Mouse (Mus musculus) limb, embryonic 14.5 days (tissue): ENCODE results near the gene Chd8. TPM values are rescaled to one million over a fixed set of nuclear protein-coding genes. Genes with fewer than 3 reads are reported as not detected.
A peak's percentile ranks its signal among the peaks of the same experiment; 100 is the strongest.

Experiments used
- ATAC-seq: fragments of 200-750 bp; cut with Nextera tagmentation; 2 replicates; pipeline ENCODE4 v1.8.0; 2017; ENCODE audit warnings: low read depth, moderate number of reproducible peaks, moderate TSS enrichment; ENCODE audit not compliant: low FRiP score
- DNase-seq: peaks from one replicate; pipeline ENCODE4 v3.0.0-alpha.2; 2015; ENCODE audit warnings: low spot score
- H3K27ac ChIP-seq: fragments of 300-500 bp; sonication (generic); replicated peaks from 2 replicates; pipeline ENCODE4 v1.5.1; 2014; ENCODE audit warnings: low read depth, mild to moderate bottlenecking, low read length, moderate library complexity, mixed read lengths
- H3K27me3 ChIP-seq: fragments of 300-500 bp; sonication (generic); 2 replicates; pipeline ENCODE4 v1.6.1; 2014; ENCODE audit warnings: low read length, mixed read lengths; ENCODE audit not compliant: control insufficient read depth, insufficient read depth
- H3K36me3 ChIP-seq: fragments of 300-500 bp; sonication (generic); 2 replicates; pipeline ENCODE4 v1.6.1; 2014; ENCODE audit warnings: mild to moderate bottlenecking, low read length, moderate library complexity, mixed read lengths; ENCODE audit not compliant: control insufficient read depth, insufficient read depth
- H3K4me1 ChIP-seq: fragments of 300-500 bp; sonication (generic); 2 replicates; pipeline ENCODE4 v1.6.1; 2014; ENCODE audit warnings: antibody characterized with exemption, low read length, mixed read lengths; ENCODE audit not compliant: control insufficient read depth, insufficient read depth
- H3K4me2 ChIP-seq: fragments of 300-500 bp; sonication (generic); replicated peaks from 2 replicates; pipeline ENCODE4 v1.6.1; 2014; ENCODE audit warnings: low read depth, mild to moderate bottlenecking, low read length, moderate library complexity; ENCODE audit not compliant: severe bottlenecking
- H3K4me3 ChIP-seq: fragments of 300-500 bp; sonication (generic); replicated peaks from 2 replicates; pipeline ENCODE4 v1.5.1; 2014; ENCODE audit warnings: low read length
- H3K9ac ChIP-seq: fragments of 300-500 bp; sonication (generic); 2 replicates; pipeline ENCODE4 v1.6.1; 2014; ENCODE audit warnings: mild to moderate bottlenecking, low read depth, low read length, moderate library complexity; ENCODE audit not compliant: severe bottlenecking
- H3K9me3 ChIP-seq: fragments of 300-500 bp; sonication (generic); 2 replicates; pipeline ENCODE4 v1.6.1; 2016; ENCODE audit warnings: low read length; ENCODE audit not compliant: control insufficient read depth
- POLR2A ChIP-seq: fragments of 200-500 bp; IDR thresholded peaks from 2 replicates; pipeline ENCODE4 v1.8.0; 2012; ENCODE audit warnings: inconsistent platforms, mild to moderate bottlenecking, moderate library complexity, borderline replicate concordance; ENCODE audit not compliant: insufficient read depth, insufficient read length; ENCODE audit errors: extremely low read depth
- WGBS: fragments of 180-500 bp; shearing (Covaris S2); extraction: QIAGEN DNeasy Blood & Tissue Kit; methylation state at CpG from one replicate; pipeline ENCODE4 v1.1.7; 2014; 5-methylcytosine and 5-hydroxymethylcytosine counted together
- polyA plus RNA-seq, 2 experiments: library from polyadenylated mRNA; depleted of rRNA in 1 of 2; stranded (reverse) in 1 of 2; unstranded in 1 of 2; fragments of >200 nt; fragmentation: Nextera tagmentation in 1 of 2; extraction: Ambion mirVana in 1 of 2; gene quantifications; 2 replicates each; pipeline versions ENCODE4 v1.2.1 to v1.2.3; 2012 to 2014

Chd8 gene
- polyA plus RNA-seq, 2 experiments = 52.4 to 52.6 TPM

GRCm38 (mm10) chr14:52284191-52284590 lies 26.6 kb upstream of the Chd8 start:
- peaks cover 34% of the 10 kb centered on the region for H3K36me3 ChIP-seq
- DNase-seq (no peak), ATAC-seq (no peak)
- no peak overlapping the region for H3K4me2 ChIP-seq
- H3K4me3 ChIP-seq = no peak overlapping the region
- no peaks in the 10 kb centered on the region for H3K27me3 ChIP-seq
- H3K9ac ChIP-seq = no peak overlapping the region
- no peak for TF ChIP-seq POLR2A
- H3K4me1 ChIP-seq = peaks cover 8% of the 10 kb centered on the region
- H3K27ac ChIP-seq = no peak overlapping the region
- no peaks in the 10 kb centered on the region for H3K9me3 ChIP-seq
- WGBS = 94% methylated on average over 3 of the region's 3 CpGs

- no peak overlapping the region for H3K9ac ChIP-seq
- H3K27me3 ChIP-seq = no peaks in the 10 kb centered on the region
- peaks cover 8% of the 10 kb centered on the region for H3K4me1 ChIP-seq
- no peak overlapping the region for H3K27ac ChIP-seq
- no peak overlapping the region for H3K4me3 ChIP-seq
- ATAC-seq (no peak), DNase-seq (no peak)
- WGBS = 95% methylated on average over 5 of the region's 5 CpGs
- no peak for TF ChIP-seq POLR2A
- H3K9me3 ChIP-seq = no peaks in the 10 kb centered on the region
- no peak overlapping the region for H3K4me2 ChIP-seq
- peaks cover 29% of the 10 kb centered on the region for H3K36me3 ChIP-seq
Observed at GRCm38 (mm10) chr14:52283629-52284028, 26.0 kb upstream of the Chd8 start.

GRCm38 (mm10) chr14:52279747-52280120 lies 22.2 kb upstream of the Chd8 start:
- ATAC-seq (no peak), DNase-seq (peak; percentile 10)
- Histone ChIP-seq H3K4me1 (peaks cover 12% of the 10 kb centered on the region), H3K27ac (peak overlapping the region; percentile 80), H3K9me3 (no peaks in the 10 kb centered on the region), H3K36me3 (peaks cover 4% of the 10 kb centered on the region; the same call in 1 of the 2 replicates), H3K27me3 (no peaks in the 10 kb centered on the region), H3K4me2 (peak overlapping the region; percentile 58), H3K4me3 (peak overlapping the region; percentile 97), H3K9ac (peak overlapping the region; percentile 86)
- WGBS = under 1% methylated on average over 21 of the region's 21 CpGs
- no peak for TF ChIP-seq POLR2A

GRCm38 (mm10) chr14:52278932-52279746 lies 21.6 kb upstream of the Chd8 start, which contains the start of the genes Tox4 and Rab2b:
Tox4 (plus strand) TSS chr14:52279146.
Rab2b (minus strand) TSS chr14:52279545.
- DNase-seq (peak; percentile 98), ATAC-seq (peak; percentile 97)
- TF ChIP-seq POLR2A = peak; percentile 93; the same call in 1 of the 2 replicates
- Histone ChIP-seq H3K9me3 (no peaks in the 10 kb centered on the region), H3K27ac (peak within 1 kb of the TSS; percentile 80), H3K4me3 (peak within 1 kb of the TSS; percentile 97), H3K4me2 (peak within 1 kb of the TSS; percentile 60), H3K27me3 (no peaks in the 10 kb centered on the region), H3K9ac (peak within 1 kb of the TSS; percentile 86), H3K4me1 (peaks cover 12% of the 10 kb centered on the region), H3K36me3 (peaks cover 9% of the 10 kb centered on the region; the same call in 1 of the 2 replicates)
- WGBS = under 1% methylated on average over 53 of the region's 66 CpGs

GRCm38 (mm10) chr14:52277210-52277609 lies 19.6 kb upstream of the Chd8 start:
- peaks cover 15% of the 10 kb centered on the region; the same call in 1 of the 2 replicates for H3K36me3 ChIP-seq
- ATAC-seq = no peak

More at GRCm38 (mm10) chr14:52277210-52277609, 19.6 kb upstream of the Chd8 start:
- Histone ChIP-seq H3K27me3 (no peaks in the 10 kb centered on the region), H3K4me3 (no peak overlapping the region), H3K4me1 (peaks cover 12% of the 10 kb centered on the region), H3K27ac (no peak overlapping the region), H3K9ac (no peak overlapping the region), H3K4me2 (no peak overlapping the region), H3K9me3 (no peaks in the 10 kb centered on the region)
- no peak for TF ChIP-seq POLR2A
- 89% methylated on average over 4 of the region's 4 CpGs for WGBS
- no peak for DNase-seq
